Mouse (Mus musculus): ENCODE measurements around the gene Fam219b.

The Fam219b gene

DNA sequence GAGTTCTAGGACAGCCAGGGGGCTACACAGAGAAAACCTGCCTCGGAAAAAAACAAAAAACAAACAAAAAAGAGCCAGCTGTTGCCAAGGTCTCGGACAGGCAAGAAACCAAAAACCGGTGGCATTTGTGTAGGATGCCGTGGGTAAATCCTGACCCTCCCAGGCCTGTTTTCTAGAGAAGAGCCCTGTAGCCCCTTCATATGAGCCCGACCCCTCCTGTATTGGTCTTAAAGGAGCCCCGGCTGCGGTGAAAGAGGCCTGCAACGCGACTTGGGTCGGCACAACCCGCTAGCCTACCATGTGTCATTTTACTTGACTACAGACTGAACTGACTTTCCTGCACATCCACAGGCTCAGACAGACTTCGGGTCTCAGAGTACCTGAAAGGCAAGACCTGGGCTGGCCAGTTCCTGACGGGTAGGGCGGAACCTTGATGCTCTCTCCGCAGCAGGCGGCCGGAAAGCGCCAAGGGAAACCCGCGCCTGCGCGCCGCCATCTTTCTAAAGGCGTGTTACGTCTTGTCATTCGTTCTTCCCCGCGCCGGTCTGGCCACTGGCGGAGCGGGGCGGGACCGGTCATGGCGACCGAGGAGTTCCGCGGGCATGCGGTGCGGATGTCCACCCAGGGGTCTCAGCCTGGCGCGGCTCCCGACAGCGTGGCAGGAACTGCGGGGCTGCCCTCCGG, at the start of gene Fam219b:
Fam219b (plus strand) TSS at position 485 of the 684 bp plus-strand sequence.
- DNase-seq (ENCODE audit: low read depth, low spot score): peak; percentile 78

DNA sequence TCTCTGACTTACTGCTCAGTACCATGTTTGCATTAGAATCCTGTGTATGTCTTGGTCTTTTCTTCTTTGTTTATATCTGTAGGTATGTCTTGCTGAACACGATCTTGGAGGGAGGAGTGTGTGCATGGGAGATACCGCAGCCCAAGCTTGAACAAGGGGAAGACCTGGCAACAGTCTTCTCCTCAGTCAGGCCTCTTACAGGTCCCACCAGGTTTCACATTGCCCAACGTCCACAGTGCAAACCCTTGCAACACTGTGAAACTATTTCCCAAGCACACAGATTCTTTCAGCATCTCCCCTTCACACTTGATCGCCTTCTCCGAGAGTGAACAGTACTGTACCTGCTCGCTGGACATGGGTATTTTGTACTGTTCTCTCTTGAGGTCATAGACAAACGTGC, 49.5 kb upstream of the Fam219b start:
- DNase-seq (ENCODE audit: low read depth, low spot score): no peak

DNA sequence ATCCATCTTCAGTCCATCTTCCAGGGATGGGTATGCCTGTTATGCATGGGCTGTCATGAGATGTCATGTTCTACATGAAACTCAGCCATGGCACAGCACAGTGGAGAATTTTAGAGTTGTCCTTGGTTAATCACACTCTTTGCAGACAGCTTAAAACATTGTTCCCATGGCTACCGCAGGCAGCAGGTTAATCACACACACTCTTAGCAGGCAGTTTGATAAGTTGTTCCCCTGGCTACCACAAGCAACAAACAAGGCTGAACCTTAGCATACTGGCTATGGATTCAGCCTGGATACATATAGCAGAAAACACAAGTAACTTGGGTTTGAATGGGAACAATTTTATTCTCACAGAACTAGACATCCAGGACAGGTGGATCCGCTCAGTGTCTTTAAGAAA, 43.8 kb upstream of the Fam219b start:
- no peak for DNase-seq (ENCODE audit: low read depth, low spot score)

DNA sequence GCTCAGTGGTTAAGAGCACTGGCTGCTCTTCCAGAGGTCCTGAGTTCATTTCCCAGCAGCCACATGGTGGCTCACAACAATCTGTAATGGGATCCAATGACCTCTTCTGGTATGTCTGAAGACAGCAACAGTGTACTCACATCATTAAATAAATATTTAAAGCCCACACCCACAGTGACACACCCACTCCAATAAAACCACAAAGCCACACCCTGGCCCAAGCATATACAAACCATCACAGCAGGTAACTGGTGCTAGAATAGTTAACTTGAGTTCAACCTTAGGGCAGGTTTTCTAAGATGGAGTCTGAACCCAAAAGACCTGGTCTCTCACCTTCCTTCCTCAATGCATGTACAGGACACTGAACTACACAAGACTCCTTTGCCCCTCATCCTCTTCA, 42.4 kb upstream of the Fam219b start:
- DNase-seq (ENCODE audit: low read depth, low spot score): no peak

DNA sequence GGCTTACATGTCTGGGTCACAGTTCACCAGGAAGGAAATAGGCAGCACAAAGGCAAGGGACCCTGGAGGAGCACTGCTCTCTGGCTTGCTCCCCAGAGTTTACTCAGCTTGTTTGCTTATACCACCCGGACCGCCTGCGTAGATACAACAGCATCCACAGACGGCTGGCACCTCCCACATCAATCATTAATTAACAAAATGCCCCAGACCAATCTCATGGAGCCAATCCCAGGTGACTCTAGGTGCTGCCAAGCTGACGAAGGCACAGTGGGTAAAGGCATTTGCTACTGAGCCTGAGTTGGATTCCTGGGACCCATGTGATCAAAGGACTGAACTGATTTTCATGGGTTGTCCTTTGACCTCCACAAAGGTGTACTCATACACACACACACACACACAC, 40.1 kb upstream of the Fam219b start:
- no peak for DNase-seq (ENCODE audit: low read depth, low spot score)

DNA sequence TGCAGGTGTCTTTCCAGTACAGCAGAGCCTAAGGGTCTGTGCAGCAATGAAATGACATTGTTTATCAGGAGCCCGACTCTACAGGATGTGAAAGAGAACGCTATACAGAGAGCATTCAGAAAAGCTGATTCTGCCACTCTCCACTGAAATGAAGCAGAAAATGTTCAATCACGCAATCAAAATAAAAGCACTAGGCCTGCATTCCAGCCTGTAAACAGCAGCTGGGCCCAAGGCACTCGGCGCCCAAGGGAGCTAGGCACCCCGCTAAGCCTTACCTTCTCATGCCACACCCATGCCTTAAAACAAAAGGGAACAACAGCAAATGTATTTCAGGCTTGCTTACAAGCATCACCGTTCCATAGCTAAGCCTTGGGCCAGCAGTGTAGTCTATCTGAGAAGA, 38.8 kb upstream of the Fam219b start:
- no peak for DNase-seq (ENCODE audit: low read depth, low spot score)

DNA sequence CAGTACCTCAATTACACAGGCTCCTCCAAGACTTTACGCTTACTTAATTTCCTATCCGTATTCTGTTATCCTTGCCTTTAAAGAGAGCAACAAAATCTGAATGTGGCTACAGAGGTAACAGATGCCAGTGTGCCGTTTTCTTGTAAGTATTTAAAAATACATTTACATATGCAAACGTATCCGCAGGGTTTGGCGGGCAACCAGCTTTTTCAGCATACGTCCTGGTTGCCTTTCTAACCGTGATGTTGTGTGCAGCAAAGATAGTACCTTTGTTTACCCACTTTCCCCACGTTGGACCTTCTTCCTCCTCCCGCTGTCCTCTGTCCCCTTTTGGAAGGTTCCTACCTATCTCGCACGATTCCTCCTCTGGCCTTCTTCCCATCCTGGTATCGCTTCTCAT, 35.9 kb upstream of the Fam219b start:
- no peak for DNase-seq (ENCODE audit: low read depth, low spot score)

DNA sequence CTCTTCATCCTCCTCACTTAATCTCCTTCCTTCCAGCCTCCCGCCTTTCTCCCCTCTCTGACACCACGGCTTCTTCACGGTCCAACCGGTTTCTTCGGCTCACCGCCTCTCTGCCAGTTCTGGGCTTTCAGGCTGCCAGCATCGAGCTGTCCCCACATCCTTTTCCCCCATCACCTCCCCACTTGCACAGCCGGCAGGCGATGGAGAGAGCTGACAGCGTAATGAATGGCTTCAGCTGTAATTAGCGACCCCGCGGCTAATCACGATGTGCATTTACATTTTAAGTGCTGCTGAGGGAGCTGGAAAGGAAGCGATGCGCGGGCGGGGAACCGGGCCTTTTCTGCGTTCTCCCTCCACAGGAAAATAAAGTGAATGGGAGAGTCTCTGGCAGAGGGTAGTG, 35.5 kb upstream of the Fam219b start:
- DNase-seq (ENCODE audit: low read depth, low spot score): no peak

DNA sequence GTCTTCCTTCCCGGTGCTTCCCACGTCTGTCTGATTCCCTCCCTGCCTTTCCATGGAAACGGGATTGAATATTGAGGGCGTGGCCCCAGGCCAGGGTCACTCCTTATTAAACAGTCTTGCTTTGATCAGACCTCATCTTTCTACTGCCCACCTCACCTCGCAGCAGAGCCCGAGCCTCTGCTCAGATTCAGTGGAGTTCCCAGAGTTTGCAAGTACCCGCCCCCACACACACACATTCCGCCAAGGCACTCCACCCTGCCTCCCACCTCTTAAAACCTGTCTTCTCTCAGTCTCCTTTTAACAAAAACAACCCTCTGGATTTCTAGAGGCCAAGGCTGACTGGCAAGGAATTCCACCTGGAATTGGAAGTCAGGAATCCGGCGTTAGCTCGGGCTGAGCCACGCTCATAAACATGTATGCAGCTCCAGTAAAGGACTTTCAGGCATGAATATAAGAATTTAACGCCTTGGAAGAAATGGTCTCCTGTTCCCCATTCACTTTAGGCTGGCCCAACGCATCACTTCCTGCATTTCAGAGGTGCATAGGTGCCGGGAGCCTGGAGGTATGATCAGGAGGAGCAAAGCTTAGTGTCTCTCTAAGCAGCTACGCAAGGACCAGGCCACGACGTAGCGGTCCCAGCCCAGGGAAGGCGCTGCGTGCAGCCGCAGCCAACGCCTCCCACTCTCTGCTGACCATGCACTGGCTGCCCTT, 34.3 kb upstream of the Fam219b start:
- DNase-seq (ENCODE audit: low read depth, low spot score): no peak

DNA sequence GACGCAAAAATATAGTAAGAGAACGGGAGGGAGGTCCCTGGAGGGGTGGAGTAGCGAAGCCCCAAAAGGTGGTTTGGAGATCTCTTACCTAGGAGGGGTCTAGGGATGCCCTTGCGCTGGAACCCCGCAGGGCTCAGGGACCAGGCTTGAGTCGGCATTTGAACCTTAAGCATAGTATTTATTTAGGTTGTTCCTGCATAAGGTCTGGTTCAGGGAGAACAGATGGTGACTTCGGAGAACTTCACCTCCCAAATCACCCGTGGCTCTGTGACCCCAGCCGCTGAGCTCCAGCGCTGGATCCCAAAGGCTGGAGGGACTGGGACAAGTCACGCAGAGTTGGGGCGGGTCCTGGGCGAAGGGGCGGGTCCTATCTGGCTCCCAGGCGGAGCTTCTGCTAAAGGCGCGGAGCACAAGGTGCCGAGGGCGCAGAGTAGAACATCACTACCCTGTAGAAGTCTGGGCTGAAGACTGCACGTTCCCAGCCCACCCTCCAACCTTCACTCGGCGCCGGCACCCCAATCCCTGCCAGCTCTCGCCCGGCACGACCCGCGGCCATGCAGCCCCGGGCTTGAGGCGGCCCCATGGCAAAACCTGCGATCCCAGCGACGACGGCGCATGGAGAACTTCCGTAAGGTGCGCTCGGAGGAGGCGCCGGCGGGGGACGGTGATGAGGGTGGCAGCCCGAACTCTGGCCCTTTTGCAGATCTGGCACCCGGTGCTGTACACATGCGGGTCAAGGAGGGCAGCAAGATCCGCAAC, 33.5 kb upstream of the Fam219b start, which contains the start of gene Rpp25:
Rpp25 (plus strand) TSS at position 405 of the 759 bp plus-strand sequence.
- no peak for DNase-seq (ENCODE audit: low read depth, low spot score)

DNA sequence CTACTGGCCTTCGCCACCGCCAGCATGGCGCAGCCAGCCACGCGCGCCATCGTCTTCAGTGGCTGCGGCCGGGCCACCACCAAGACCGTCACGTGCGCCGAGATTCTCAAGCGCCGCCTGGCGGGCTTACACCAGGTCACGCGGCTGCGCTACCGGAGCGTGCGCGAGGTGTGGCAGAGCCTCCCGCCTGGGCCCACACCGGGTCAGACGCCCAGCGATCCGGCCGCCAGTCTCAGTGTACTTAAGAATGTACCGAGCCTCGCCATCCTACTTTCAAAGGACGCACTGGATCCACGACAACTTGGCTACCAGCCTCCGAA, 33.0 kb upstream of the Fam219b start:
- DNase-seq (ENCODE audit: low read depth, low spot score): no peak

DNA sequence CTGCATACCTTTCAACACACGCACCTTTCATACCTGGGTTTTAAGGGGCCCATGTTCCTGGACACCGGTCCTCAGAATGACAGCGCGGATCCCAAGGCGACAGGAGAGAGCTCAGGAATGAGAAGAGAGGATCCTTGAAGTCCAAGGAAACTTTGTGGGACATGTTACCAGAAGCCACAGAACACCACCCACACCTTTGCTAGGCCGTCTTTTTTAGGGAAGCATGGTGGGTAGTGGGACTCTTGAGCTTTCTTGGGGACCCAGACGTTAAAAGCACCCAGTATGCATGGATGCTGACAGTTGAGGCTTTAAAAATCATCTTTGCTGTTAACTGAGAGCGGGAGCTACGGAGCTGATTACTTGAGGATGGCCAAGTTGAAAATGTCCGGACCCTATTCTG, 32.4 kb upstream of the Fam219b start:
- no peak for DNase-seq (ENCODE audit: low read depth, low spot score)

DNA sequence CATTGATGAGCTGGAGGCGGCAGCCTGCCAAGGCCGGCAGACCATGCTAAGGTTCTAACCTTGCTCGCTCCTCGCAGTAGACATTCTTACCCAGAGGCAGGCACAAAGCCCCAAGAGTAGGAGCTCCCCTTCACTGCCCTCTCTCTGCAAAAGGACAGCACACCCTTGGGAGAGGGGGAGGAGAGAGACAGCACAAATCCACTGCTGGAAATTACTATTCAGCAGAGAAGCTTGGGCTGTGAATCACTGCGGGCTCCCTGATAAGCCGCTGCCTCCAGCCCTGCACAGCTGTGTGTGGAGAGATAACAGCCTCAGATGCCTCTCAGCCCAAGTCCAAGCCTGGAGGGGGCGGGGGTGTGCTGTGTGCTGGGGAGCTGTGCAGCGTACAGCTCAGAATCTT, 31.6 kb upstream of the Fam219b start:
- DNase-seq (ENCODE audit: low read depth, low spot score): no peak

DNA sequence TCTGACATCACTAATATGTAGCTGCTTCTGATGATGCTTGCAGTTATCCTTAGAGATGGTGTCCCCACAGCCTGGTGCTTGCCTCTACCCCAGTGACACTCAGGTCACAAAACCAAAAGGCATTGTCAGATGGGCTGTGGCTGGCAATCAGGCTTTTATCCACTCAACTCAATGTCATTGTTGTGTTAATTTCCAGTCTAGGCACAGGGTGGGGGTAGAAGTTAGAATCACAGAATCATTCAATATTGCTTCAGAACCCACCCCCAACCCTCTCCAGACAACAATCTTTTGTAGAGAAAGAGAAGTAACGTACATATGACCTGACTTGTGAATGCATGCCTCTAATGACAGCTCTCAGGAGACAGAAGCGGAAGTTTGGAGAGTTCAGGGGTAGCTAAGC, 26.8 kb upstream of the Fam219b start:
- no peak for DNase-seq (ENCODE audit: low read depth, low spot score)

DNA sequence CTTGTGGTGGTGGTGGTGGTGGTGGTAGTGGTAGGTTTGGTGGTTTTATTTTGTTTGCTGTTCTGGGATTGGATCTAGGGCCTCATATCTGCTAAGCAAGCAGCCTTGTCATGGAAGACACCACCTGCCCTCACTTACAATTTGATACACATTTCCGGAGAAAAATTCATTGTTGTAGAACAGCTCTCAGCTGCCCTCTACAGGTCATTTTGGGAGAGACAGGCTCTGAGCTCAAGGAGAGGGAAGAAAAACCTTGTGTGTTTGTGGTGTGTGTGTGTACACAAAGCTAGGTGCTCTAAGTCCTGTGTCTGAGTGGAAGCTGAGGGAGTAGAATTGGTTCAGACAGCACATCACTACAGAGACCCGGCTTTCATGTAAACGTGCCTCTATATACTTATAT, 20.2 kb upstream of the Fam219b start:
- DNase-seq (ENCODE audit: low read depth, low spot score): no peak

DNA sequence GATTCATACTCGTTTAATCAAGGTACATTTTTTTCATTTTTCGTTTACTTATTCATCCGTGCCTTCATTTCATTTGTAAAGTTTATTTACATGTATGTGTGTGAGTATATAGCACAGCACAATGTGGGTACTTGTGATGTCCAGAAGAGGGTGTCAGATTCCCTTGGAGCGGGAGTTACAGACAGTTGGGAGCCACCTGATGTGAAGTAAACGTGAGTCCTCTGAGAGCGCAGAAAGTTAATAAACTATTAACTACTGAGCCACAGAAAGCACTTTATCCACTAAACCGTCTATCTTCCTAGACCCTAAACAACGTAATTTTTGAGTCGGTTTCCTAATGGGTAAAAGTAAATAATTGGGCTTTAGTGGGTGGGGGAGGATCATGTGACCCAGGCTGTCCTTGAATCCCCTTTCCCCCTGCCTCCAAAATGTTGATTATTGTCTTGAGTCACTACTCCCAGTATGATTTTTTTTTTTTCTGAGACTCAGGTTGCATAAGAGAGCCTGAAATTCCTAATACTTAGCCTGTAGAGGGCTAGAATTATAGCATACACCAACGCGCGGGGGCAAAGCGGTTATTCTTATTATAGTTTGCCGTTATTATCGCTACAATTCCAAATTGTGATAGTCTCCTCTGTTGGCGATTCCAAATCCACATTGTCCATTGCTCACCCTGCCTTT, 16.8 kb upstream of the Fam219b start:
- DNase-seq (ENCODE audit: low read depth, low spot score): no peak

DNA sequence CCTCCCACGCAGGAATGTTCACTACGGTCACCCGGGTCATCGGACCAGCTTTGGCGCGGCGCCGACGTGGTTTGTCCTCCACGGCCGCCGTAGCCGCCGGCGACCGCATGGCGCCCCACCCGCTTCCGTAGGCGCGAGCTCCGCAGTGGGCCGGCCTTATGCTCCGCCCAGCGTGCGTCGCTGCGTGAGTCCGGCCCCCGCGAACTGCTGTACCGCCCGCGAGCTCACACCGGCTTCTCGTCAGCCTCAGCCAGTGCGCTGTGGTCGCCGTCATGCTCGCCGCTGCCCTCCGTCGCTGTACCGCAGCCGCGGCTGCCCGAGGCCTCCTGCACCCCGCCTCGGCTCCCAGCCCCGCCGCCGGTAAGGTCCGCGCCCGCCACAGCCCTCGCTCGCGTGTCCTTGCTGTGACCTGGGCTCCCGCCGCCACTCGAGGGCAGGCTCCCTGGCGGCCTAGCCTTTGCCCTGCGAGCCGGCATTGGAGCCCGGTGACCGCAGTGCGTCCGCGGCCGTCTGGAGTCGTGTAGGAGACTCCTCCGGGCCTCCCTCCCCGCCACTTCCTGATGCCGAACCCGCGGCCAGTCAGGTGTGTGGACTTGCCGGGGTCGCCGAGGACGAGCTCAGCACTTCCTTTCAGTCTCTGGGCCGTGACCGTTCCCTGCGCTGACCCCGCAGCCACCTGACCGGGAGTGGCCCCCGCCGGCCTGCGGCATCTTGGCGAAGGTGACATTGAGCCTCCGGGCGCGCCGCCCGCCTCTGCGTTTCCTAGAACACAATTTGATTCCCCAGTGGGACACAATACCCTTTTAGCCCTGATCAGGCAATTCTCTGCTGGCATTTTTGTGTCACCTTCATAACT, 16.0 kb upstream of the Fam219b start, which contains the start of gene Cox5a:
Cox5a (plus strand) TSS at position 219 of the 856 bp plus-strand sequence.
- DNase-seq (ENCODE audit: low read depth, low spot score): peak; percentile 82

DNA sequence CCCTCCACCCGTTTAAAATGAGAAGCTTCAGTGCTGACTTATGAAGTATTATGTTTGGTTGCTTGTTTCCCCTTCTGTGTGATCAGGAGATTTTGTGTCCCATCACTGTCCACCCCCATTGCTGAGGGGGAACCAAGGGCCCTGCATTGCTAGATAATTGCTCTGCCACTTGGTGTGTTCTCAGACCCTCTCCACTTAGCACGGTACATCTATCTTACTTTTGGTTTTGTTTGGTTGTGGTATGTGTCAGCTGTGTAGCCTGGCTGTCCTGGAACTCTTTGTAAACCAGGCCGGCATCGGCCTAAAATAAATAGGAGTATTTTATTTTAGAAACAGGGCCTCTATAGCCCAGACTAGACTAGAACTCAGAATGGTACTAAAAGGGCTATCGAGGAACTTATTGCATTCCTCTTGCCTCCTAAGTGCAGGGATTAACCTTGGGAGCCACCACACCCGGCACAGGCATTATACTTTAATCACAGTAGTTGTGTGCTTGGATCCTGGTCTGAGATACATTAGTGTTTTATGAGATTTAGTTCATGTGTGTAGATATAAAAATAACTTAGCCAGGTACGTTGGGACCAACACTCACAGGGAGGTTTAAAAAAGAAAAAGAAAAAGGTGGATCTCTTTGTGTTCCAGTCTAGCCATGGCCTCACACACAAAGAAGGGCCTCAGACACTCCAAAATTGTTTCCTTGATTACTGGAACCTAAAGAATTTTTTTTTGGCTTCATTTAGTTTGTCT, 15.0 kb upstream of the Fam219b start:
- no peak for DNase-seq (ENCODE audit: low read depth, low spot score)

DNA sequence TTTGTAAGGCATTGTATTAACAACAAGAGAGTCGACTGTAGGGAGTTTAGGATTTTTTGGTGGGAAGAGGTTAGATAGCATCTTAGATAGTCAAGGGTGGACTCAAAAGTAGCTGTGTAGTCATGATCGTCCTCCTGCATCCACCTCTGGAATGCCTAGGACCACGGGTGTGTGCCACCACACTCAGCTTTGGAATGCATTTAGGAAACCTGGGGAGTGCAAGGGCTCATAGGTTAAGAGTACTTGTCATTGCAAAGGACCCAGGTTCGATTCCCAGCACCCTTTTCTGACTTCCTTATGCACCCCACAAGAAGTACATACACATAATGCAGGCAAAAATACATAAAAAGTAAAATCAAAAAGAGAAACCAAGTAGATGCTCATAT, 14.5 kb upstream of the Fam219b start:
- DNase-seq (ENCODE audit: low read depth, low spot score): no peak

DNA sequence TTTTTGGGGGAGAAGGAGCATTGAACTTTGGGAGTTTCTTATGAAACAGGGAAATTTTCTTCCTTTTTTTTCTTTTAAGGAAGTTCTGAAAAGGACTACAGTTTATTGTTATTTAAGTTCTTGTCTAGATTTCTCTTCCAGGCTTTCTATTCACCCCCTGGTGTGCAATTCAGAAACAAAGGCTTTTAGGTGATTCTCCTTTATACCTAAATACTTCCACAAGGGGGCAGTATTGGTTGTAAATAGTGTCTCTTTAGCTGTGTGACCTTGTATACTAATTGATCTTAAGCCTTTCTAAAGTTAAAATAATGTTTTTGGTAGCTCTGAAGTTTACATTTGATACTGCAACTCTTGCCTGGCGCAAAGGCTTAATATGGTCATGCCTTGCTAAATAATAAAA, 13.6 kb upstream of the Fam219b start:
- DNase-seq (ENCODE audit: low read depth, low spot score): no peak

DNA sequence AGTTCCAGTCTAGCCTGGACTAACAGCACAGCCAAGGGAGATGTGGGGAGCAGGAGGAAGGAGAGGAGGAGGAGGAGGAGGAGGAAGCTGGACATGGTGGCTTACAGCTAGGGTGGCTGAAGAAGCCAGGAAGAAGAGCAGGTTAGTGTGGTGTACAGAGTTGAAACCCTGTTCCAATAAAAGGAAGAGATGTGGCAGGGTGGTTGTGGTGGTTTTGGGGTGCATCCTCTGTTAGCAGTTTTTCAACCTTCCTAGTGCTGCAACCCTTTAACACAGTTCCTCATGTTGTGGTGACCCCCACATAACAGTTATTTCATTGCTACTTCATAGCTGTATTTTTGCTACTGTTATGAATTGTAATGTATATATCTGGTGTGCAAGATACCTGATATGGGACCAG, 12.9 kb upstream of the Fam219b start:
- no peak for DNase-seq (ENCODE audit: low read depth, low spot score)

Data from brain, embryonic 18.5 days (tissue).